Mouse (Mus musculus): ENCODE data around the gene Mrpl50.

GRCm38 (mm10) chr4:49473435-49474100, 47.3 kb downstream of the Mrpl50 start, which contains the start of gene Acnat1:
- TF ChIP-seq CTCF (IDR thresholded peaks at IDR 0.05), result no peak
- TF ChIP-seq EP300 (IDR thresholded peaks at IDR 0.05), result no peak
